Mouse (Mus musculus): ENCODE data around the gene Sardh.
A peak's percentile ranks its signal among the peaks of the same experiment; 100 is the strongest.

Sardh gene

GRCm38 (mm10) chr2:27248211-27248610, at the start of gene Sardh:
Gene Sardh (minus strand): TSS chr2:27248337.
- DNase-seq = peak; percentile 48

- no peak for DNase-seq
Measured at GRCm38 (mm10) chr2:27296656-27297406, 48.7 kb upstream of the Sardh start.

- DNase-seq = no peak
Measured at GRCm38 (mm10) chr2:27294777-27295176, 46.6 kb upstream of the Sardh start.

GRCm38 (mm10) chr2:27289019-27289418, 40.9 kb upstream of the Sardh start:
- peak; percentile 74 for DNase-seq

- DNase-seq = no peak
Measured at GRCm38 (mm10) chr2:27286971-27287710, 39.0 kb upstream of the Sardh start.

- no peak for DNase-seq
Measured at GRCm38 (mm10) chr2:27284441-27284840, 36.3 kb upstream of the Sardh start.

GRCm38 (mm10) chr2:27281771-27282170, 33.6 kb upstream of the Sardh start:
- DNase-seq = no peak

GRCm38 (mm10) chr2:27280920-27281611, 32.9 kb upstream of the Sardh start:
- DNase-seq = peak; percentile 69

GRCm38 (mm10) chr2:27278859-27279258, 30.7 kb upstream of the Sardh start:
- no peak for DNase-seq

GRCm38 (mm10) chr2:27268325-27268724, 20.2 kb upstream of the Sardh start:
- no peak for DNase-seq

- DNase-seq = no peak
Measured at GRCm38 (mm10) chr2:27265819-27266218, 17.7 kb upstream of the Sardh start.

GRCm38 (mm10) chr2:27262984-27263383, 14.8 kb upstream of the Sardh start:
- no peak for DNase-seq

- no peak for DNase-seq
Measured at GRCm38 (mm10) chr2:27251434-27251833, 3.3 kb upstream of the Sardh start.

- DNase-seq = no peak
Measured at GRCm38 (mm10) chr2:27247487-27247863, 662 bp downstream of the Sardh start.

GRCm38 (mm10) chr2:27246712-27247486, 1.2 kb downstream of the Sardh start:
- peak; percentile 81 for DNase-seq

GRCm38 (mm10) chr2:27245947-27246346, 2.2 kb downstream of the Sardh start:
- DNase-seq = no peak

GRCm38 (mm10) chr2:27237342-27237741, 10.8 kb downstream of the Sardh start:
- DNase-seq = peak; percentile 55

- peak; percentile 44 for DNase-seq
Measured at GRCm38 (mm10) chr2:27235729-27236128, 12.4 kb downstream of the Sardh start.

GRCm38 (mm10) chr2:27232376-27232775, 15.8 kb downstream of the Sardh start:
- peak; percentile 42 for DNase-seq

- DNase-seq = no peak
Measured at GRCm38 (mm10) chr2:27229481-27230105, 18.5 kb downstream of the Sardh start.

- DNase-seq = no peak
Measured at GRCm38 (mm10) chr2:27228809-27229480, 19.2 kb downstream of the Sardh start.

GRCm38 (mm10) chr2:27226572-27226971, 21.6 kb downstream of the Sardh start:
- DNase-seq = no peak

Measured in liver (tissue).